Mouse (Mus musculus): ENCODE data around the gene Hagh.

DNA sequence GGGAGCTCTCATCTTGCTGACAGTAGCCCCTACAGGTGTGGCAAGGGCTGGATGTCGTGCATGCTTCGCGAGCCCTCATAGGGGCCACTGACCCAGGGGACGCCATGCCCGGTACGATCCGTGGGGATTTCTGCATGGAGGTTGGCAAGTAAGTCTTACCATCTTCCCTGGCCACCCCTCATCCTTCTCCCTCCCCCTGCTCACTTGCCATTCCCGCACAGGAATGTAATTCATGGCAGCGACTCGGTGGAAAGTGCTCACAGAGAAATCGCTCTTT, 57.0 kb downstream of the Hagh start:
- no peak for TF ChIP-seq POLR2A (IDR thresholded peaks at IDR 0.05; ENCODE audit: control insufficient read depth, extremely low read depth, insufficient read depth, low read length, poor library complexity)
- TF ChIP-seq CTCF (IDR thresholded peaks at IDR 0.05; ENCODE audit: borderline replicate concordance, control insufficient read depth, extremely low read depth, insufficient read depth, low read length, poor library complexity): no peak
